Mouse (Mus musculus) testis, adult 2 months (tissue): ENCODE measurements around the gene Musk.

Experiments used
- CTCF ChIP-seq: fragments of 200-500 bp; IDR thresholded peaks from 2 replicates; pipeline ENCODE4 v1.5.1; 2012; ENCODE audit warnings: low read depth, mild to moderate bottlenecking, inconsistent platforms, low read length, moderate library complexity; ENCODE audit not compliant: control insufficient read depth, insufficient read depth, insufficient replicate concordance
- POLR2A ChIP-seq: fragments of 200-500 bp; IDR thresholded peaks from 2 replicates; pipeline ENCODE4 v1.6.1; 2012; ENCODE audit warnings: low read depth, mild to moderate bottlenecking, inconsistent platforms, low read length, moderate library complexity; ENCODE audit not compliant: control insufficient read depth

DNA sequence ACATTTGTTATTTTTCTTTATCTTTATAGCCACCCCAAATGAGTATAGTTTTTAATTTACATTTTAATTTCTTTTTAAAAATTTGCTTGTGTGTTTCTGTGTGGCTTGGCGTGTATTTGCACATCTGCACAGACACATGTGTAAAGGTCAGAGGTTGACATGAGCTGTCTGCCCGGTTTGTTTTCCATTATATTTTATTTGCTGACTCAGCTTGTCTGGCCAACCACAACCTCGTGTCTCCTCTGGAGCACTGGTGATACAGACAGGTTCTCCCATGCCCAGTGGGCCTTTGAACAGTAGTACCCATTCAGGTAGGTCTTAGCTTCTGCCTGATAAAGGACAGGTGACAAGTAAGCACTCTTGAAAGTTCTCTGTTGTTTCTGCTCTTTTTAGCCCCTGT, 7.3 kb downstream of the Musk start:
- TF ChIP-seq CTCF (no peak), POLR2A (no peak)
